Mouse (Mus musculus): ENCODE measurements around the gene Prr7. TPM values are rescaled to one million over a fixed set of nuclear protein-coding genes. Genes with fewer than 3 reads are reported as not detected.

The Prr7 gene
- polyA plus RNA-seq, 1 experiment from 2014 or later, result 6.3 TPM

DNA sequence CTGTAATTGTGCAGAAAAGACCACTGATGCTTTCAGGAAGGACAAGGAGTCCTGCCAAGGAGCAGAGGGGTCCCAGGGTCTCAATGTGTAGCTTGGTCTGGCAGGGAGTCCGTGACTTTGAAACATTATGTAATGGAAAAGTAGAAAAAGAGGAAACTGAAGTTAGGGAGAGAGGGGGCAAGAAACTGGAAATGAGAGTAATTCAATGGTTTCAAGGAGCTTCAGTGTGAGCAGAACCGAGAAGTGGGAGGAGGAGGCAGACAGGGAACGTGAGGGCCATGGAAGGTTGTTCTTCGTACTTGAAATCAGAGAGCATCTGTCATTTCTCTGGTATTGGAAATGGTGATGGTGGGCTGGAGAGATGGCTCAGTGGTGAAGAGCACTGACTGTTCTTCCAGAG, 55.5 kb downstream of the Prr7 start:
- Histone ChIP-seq H3K4me3 (replicated peaks; ENCODE audit: low read length) (no peak overlapping the region), H3K36me3 (replicated peaks; ENCODE audit: control insufficient read depth, insufficient read depth) (no peaks in the 10 kb centered on the region), H3K4me2 (replicated peaks) (no peak overlapping the region), H3K4me1 (replicated peaks; ENCODE audit: control insufficient read depth, insufficient read depth, low read length) (no peaks in the 10 kb centered on the region), H3K9ac (no peak overlapping the region), H3K27ac (no peak overlapping the region), H3K9me3 (ENCODE audit: control insufficient read depth, low read length) (no peaks in the 10 kb centered on the region), H3K27me3 (ENCODE audit: control insufficient read depth, insufficient read depth, low read length) (no peaks in the 10 kb centered on the region)
- DNase-seq (ENCODE audit: low spot score) (no peak), ATAC-seq (ENCODE audit: low FRiP score) (no peak)
- WGBS, result 83% methylated on average over 4 of the region's 4 CpGs

DNA sequence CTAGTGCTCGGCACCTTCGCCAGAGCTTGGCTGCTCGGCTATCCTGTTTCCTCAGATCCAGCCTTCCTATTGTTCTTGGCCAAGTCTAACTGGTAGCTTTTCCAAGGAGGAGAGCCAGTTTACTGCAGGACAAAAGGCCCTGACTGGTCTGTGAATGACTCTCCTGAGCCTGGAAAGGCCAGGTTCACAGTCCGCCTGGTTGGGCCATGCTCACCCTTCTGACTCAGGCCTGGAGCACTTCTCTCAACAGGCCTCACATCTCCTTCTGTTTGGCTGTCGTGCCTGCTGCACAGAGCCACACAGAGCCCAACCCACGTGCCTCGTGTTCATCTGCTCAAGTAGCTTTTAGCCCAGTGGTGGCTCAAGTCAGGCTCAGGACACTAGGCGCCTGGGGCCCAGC, 58.7 kb downstream of the Prr7 start:
- DNase-seq (ENCODE audit: low spot score), result no peak
- Histone ChIP-seq H3K4me3 (replicated peaks; ENCODE audit: low read length) (no peak overlapping the region), H3K9ac (no peak overlapping the region), H3K4me2 (replicated peaks) (no peak overlapping the region), H3K4me1 (replicated peaks; ENCODE audit: control insufficient read depth, insufficient read depth, low read length) (no peaks in the 10 kb centered on the region), H3K27ac (no peak overlapping the region), H3K9me3 (ENCODE audit: control insufficient read depth, low read length) (no peaks in the 10 kb centered on the region), H3K27me3 (ENCODE audit: control insufficient read depth, insufficient read depth, low read length) (no peaks in the 10 kb centered on the region), H3K36me3 (replicated peaks; ENCODE audit: control insufficient read depth, insufficient read depth) (no peaks in the 10 kb centered on the region)
- 68% methylated on average over 8 of the region's 8 CpGs for WGBS
- no peak for ATAC-seq (ENCODE audit: low FRiP score)

Small RNA genes lying within 50 kb of the gene (microRNA-seq; reads per million reads assigned to microRNA genes)
- gene Mir6943, result 0.48 reads per million
- 54.2 reads per million, percentile 45 among the genes with 10 or more reads in this experiment for gene Mir6944
- 2.1 reads per million, percentile 7 among the genes with 10 or more reads in this experiment for gene Mir6945

Other genes starting within 250 kb of the Prr7 start
- gene Prelid1, start 143.8 kb upstream of the Prr7 start, polyA plus RNA-seq (2014; fragmentation: Nextera tagmentation; extraction: Ambion mirVana), result 347 and 348 TPM in 2 replicates
- gene Rab24, start 142.3 kb upstream of the Prr7 start, polyA plus RNA-seq (2014; fragmentation: Nextera tagmentation; extraction: Ambion mirVana), result 92.6 and 95.8 TPM in 2 replicates
- gene Mxd3, start 134.4 kb upstream of the Prr7 start, polyA plus RNA-seq (2014; fragmentation: Nextera tagmentation; extraction: Ambion mirVana), result 8.4 and 8.7 TPM in 2 replicates
- gene Lman2, start 101.5 kb upstream of the Prr7 start, polyA plus RNA-seq (2014; fragmentation: Nextera tagmentation; extraction: Ambion mirVana), result 44.8 and 49.2 TPM in 2 replicates
- gene Rgs14, start 94.5 kb upstream of the Prr7 start, polyA plus RNA-seq (2014; fragmentation: Nextera tagmentation; extraction: Ambion mirVana), result 0.40 and 0.72 TPM in 2 replicates
- gene Slc34a1, start 66.1 kb upstream of the Prr7 start, polyA plus RNA-seq (2014; fragmentation: Nextera tagmentation; extraction: Ambion mirVana), result 0.14 TPM in 1 of 2 replicates, not detected in the other
- 0.81 and 1.5 TPM in 2 replicates for gene Pfn3, start 49.0 kb upstream of the Prr7 start, polyA plus RNA-seq (2014; fragmentation: Nextera tagmentation; extraction: Ambion mirVana)
- 0.09 and 0.34 TPM in 2 replicates for gene F12, start 37.5 kb upstream of the Prr7 start, polyA plus RNA-seq (2014; fragmentation: Nextera tagmentation; extraction: Ambion mirVana)
- 41.9 and 42.7 TPM in 2 replicates for gene Grk6, start 19.2 kb upstream of the Prr7 start, polyA plus RNA-seq (2014; fragmentation: Nextera tagmentation; extraction: Ambion mirVana)
- 406 and 416 TPM in 2 replicates for gene Dbn1, start 23.8 kb downstream of the Prr7 start, polyA plus RNA-seq (2014; fragmentation: Nextera tagmentation; extraction: Ambion mirVana)
- 139 and 141 TPM in 2 replicates for gene Pdlim7, start 49.4 kb downstream of the Prr7 start, polyA plus RNA-seq (2014; fragmentation: Nextera tagmentation; extraction: Ambion mirVana)
- gene Dok3, start 65.0 kb downstream of the Prr7 start, polyA plus RNA-seq (2014; fragmentation: Nextera tagmentation; extraction: Ambion mirVana), result 3.8 and 5.7 TPM in 2 replicates
- gene Ddx41, start 72.4 kb downstream of the Prr7 start, polyA plus RNA-seq (2014; fragmentation: Nextera tagmentation; extraction: Ambion mirVana), result 49.5 and 51.1 TPM in 2 replicates
- gene Fam193b, start 106.9 kb downstream of the Prr7 start, polyA plus RNA-seq (2014; fragmentation: Nextera tagmentation; extraction: Ambion mirVana), result 41.4 and 47.4 TPM in 2 replicates
- 45.7 and 53.6 TPM in 2 replicates for gene Tmed9, start 109.5 kb downstream of the Prr7 start, polyA plus RNA-seq (2014; fragmentation: Nextera tagmentation; extraction: Ambion mirVana)
- gene B4galt7, start 135.6 kb downstream of the Prr7 start, polyA plus RNA-seq (2014; fragmentation: Nextera tagmentation; extraction: Ambion mirVana), result 18.3 and 25.3 TPM in 2 replicates
- 105 and 107 TPM in 2 replicates for gene Caml, start 158.7 kb downstream of the Prr7 start, polyA plus RNA-seq (2014; fragmentation: Nextera tagmentation; extraction: Ambion mirVana)
- 24.8 and 25.6 TPM in 2 replicates for gene Ddx46, start 170.8 kb downstream of the Prr7 start, polyA plus RNA-seq (2014; fragmentation: Nextera tagmentation; extraction: Ambion mirVana)
- gene B230219D22Rik, start 228.9 kb downstream of the Prr7 start, polyA plus RNA-seq (2014; fragmentation: Nextera tagmentation; extraction: Ambion mirVana), result 96.0 and 101 TPM in 2 replicates